Mouse (Mus musculus): ENCODE data around the gene Tlr6.

DNA sequence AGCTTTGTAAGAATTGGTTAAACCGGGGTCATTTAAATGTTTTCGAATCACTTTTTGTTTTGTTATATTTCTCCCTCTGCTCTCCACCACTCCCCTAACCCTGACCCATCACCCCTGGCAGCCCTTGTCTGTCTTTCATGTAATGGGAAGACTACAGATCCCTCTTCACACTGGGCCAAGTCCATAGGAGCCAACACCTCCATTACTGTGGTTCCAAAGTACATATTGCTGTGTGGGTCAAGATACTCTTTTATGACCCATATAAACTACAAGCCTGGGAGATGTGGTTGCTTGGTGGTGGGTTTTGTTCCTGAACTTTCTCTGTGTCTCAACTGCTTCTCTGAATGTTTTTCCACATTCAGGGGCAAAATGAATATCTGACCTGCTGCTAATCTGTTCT lies 35.5 kb upstream of the Tlr6 start:
- TF ChIP-seq POLR2A (IDR thresholded peaks at IDR 0.05; ENCODE audit: borderline replicate concordance, extremely low read depth, low read depth, low read length) (no peak), CTCF (IDR thresholded peaks at IDR 0.05; ENCODE audit: insufficient read depth, low read length) (no peak)
